Mouse (Mus musculus) v-Abl transformed pro-B cells (cell line): ENCODE measurements around the gene Ddias.

ENCODE experiments used
- in situ Hi-C, 2 experiments: fragments of 400-800 bp; cut with MboI; formaldehyde crosslinking; loops; one replicate each; pipeline ENCODE4 v1.15.1; 2025; ENCODE audit not compliant: unreplicated experiment in 2 of 2

Gene Ddias

GRCm38 (mm10) chr7:92871596-92871995 is 2.5 kb downstream of the Ddias start:
- in situ Hi-C loops = loop anchor here (5.0 to 25.0 kb wide), 7 partner anchors 36 to 769 kb away; partner anchors contain the start of gene Ankrd42 (in 2 of the 2)

- in situ Hi-C loops = loop anchor here (5.0 to 25.0 kb wide), 7 partner anchors 37 to 768 kb away; partner anchors contain the start of gene Ankrd42 (in 2 of the 2)
Observed at GRCm38 (mm10) chr7:92870161-92870560, 3.9 kb downstream of the Ddias start.

GRCm38 (mm10) chr7:92866526-92866925 is 7.5 kb downstream of the Ddias start:
- in situ Hi-C loops = loop anchor here (5.0 to 25.0 kb wide), 3 partner anchors 319 to 764 kb away; no protein-coding TSS in a partner anchor

GRCm38 (mm10) chr7:92848246-92848645 is 25.8 kb downstream of the Ddias start:
- in situ Hi-C loops = loop anchor here in 1 of 2 experiments (25.0 kb wide), 1 partner anchor 1386 kb away; no protein-coding TSS in a partner anchor

GRCm38 (mm10) chr7:92842254-92842653 is 31.8 kb downstream of the Ddias start:
- in situ Hi-C loops = loop anchor here in 1 of 2 experiments (25.0 kb wide), 1 partner anchor 1380 kb away; no protein-coding TSS in a partner anchor

- in situ Hi-C loops = loop anchor here in 1 of 2 experiments (25.0 kb wide), 1 partner anchor 1376 kb away; no protein-coding TSS in a partner anchor
Observed at GRCm38 (mm10) chr7:92837907-92838306, 36.1 kb downstream of the Ddias start.

GRCm38 (mm10) chr7:92837226-92837625 is 36.8 kb downstream of the Ddias start:
- in situ Hi-C loops = loop anchor here in 1 of 2 experiments (25.0 kb wide), 1 partner anchor 1375 kb away; no protein-coding TSS in a partner anchor

GRCm38 (mm10) chr7:92836447-92836846 is 37.6 kb downstream of the Ddias start:
- in situ Hi-C loops = loop anchor here in 1 of 2 experiments (25.0 kb wide), 1 partner anchor 1374 kb away; no protein-coding TSS in a partner anchor

GRCm38 (mm10) chr7:92834391-92834790 is 39.7 kb downstream of the Ddias start:
- in situ Hi-C loops = loop anchor here in 1 of 2 experiments (25.0 kb wide), 1 partner anchor 1372 kb away; no protein-coding TSS in a partner anchor

GRCm38 (mm10) chr7:92832395-92832794 is 41.7 kb downstream of the Ddias start:
- in situ Hi-C loops = loop anchor here in 1 of 2 experiments (25.0 kb wide), 1 partner anchor 1370 kb away; no protein-coding TSS in a partner anchor

- in situ Hi-C loops = loop anchor here in 1 of 2 experiments (25.0 kb wide), 1 partner anchor 1366 kb away; no protein-coding TSS in a partner anchor
Observed at GRCm38 (mm10) chr7:92827981-92828380, 46.1 kb downstream of the Ddias start.

- in situ Hi-C loops = loop anchor here in 1 of 2 experiments (25.0 kb wide), 1 partner anchor 1364 kb away; no protein-coding TSS in a partner anchor
Observed at GRCm38 (mm10) chr7:92826248-92826647, 47.8 kb downstream of the Ddias start.

- in situ Hi-C loops = no loop called here
Observed at GRCm38 (mm10) chr7:92822409-92823101, 51.5 kb downstream of the Ddias start.

GRCm38 (mm10) chr7:92821871-92822270 is 52.2 kb downstream of the Ddias start:
- in situ Hi-C loops = no loop called here

- in situ Hi-C loops = no loop called here
Observed at GRCm38 (mm10) chr7:92820941-92821465, 53.0 kb downstream of the Ddias start.

- in situ Hi-C loops = no loop called here
Observed at GRCm38 (mm10) chr7:92820410-92820809, 53.6 kb downstream of the Ddias start.

GRCm38 (mm10) chr7:92819656-92820055 is 54.4 kb downstream of the Ddias start:
- in situ Hi-C loops = no loop called here

- in situ Hi-C loops = no loop called here
Observed at GRCm38 (mm10) chr7:92817886-92818285, 56.2 kb downstream of the Ddias start.

GRCm38 (mm10) chr7:92817242-92817641 is 56.8 kb downstream of the Ddias start:
- in situ Hi-C loops = no loop called here

GRCm38 (mm10) chr7:92811667-92812279 is 62.3 kb downstream of the Ddias start:
- in situ Hi-C loops = no loop called here
